Mouse (Mus musculus) spleen, embryonic (tissue): ENCODE data around the gene Stxbp5l.
"Not testable (repeated sequence)": the region's sequence is repeated elsewhere in the genome, so short reads cannot be mapped to it uniquely, and the experiment has no call there.

Source experiments
- CTCF ChIA-PET: fragments of 350-600 bp; sonication (Branson Sonifier 250); formaldehyde crosslinking; loops from one replicate; lab custom pipeline; 2022; lab: Charles Lee

Gene Stxbp5l

DNA sequence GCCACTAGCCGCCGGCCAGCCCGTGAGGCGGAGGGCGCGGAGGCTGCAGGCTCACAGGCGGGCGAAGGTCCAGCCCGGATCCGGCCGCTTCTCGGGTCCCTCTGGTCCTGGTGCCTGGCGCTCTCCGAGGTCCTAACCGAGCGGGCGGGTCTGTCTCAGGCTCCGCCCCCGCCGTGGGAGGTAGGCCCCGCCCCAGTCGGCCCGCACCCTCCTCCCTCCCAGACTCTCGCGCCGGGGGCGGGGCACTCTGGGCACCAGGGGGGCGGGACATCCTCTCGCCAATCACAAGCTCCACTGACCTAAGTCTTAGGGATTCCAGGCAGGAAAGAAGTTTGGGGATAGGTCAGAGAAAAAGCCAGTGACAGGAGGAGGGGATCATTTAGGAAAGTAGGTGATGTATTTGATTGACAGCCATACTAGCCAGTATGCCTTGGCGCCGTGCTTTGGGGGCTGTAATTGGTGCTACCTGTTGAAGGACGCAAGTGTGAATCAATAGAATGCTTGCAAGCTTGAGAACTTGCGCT lies at the start of gene Stxbp5l:
Stxbp5l (minus strand) TSS at position 142 of the 524 bp plus-strand sequence.
- CTCF ChIA-PET: no interaction called here

GRCm38 (mm10) chr16:37433418-37434204 lies 48.8 kb upstream of the Stxbp5l start:
- CTCF ChIA-PET: no interaction called here

GRCm38 (mm10) chr16:37425434-37425833 lies 40.7 kb upstream of the Stxbp5l start:
- CTCF ChIA-PET: no interaction called here

DNA sequence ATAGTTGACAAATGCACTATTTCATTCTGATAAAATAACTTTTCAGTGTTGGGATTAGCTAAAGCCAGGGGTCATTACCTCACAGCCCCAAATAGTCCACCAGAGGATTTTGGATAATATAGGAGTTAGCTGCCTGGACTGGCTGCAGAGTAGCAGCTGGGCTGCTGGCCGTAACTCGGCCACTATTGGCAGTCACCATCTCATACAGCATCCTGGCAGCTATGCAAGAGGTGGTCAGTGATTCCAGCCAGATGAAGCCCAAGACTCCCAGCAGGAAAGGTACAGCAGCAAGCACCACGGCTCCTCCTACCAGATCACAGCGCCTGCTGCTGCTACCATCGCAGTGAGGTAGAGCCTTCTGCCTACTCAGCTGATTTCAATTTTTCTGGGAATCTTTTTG lies 38.1 kb upstream of the Stxbp5l start:
- CTCF ChIA-PET: no interaction called here

GRCm38 (mm10) chr16:37421851-37422250 lies 37.1 kb upstream of the Stxbp5l start:
- CTCF ChIA-PET: no interaction called here

DNA sequence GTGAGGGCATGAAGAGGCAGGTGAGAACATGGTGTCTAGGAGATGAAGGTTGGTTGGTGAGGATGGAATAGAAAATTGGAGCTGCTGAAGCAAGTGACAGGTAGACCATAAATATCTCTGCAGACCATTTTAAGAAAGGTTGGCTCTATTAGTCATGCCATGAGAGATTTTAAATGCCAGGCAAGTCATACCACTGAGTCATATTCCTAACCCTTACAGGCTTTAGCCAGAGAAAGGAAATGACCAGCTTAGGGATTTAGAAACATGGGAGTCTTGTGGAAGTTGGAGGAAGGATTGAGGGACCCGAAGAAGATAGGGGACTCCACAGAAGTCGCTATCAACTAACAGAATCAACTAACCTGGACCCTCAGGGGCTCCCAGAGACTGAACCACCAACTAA lies 35.8 kb upstream of the Stxbp5l start:
- CTCF ChIA-PET: no interaction called here

- CTCF ChIA-PET: no interaction called here
Observed at GRCm38 (mm10) chr16:37405536-37405935, 20.8 kb upstream of the Stxbp5l start.

DNA sequence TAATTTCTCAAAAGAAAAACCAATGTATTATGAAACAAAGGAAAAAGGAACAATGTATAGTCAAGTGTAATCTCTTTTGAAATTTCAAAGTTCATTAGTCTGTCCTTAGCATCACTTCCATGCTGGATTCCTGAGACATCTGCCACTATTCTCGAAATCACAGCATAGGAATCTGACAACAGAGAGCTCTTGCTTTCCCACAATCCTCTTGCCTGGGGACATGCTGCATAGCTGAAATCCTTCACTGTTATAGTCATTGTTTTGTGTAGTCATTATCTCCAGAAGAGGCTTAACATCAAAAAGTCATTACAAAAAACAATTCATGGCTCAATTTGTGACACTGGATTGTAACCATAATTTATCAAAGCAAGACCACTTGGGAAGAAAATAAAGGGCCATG lies 20.2 kb upstream of the Stxbp5l start:
- CTCF ChIA-PET: no interaction called here

GRCm38 (mm10) chr16:37389964-37390363 lies 5.2 kb upstream of the Stxbp5l start:
- CTCF ChIA-PET: no interaction called here

DNA sequence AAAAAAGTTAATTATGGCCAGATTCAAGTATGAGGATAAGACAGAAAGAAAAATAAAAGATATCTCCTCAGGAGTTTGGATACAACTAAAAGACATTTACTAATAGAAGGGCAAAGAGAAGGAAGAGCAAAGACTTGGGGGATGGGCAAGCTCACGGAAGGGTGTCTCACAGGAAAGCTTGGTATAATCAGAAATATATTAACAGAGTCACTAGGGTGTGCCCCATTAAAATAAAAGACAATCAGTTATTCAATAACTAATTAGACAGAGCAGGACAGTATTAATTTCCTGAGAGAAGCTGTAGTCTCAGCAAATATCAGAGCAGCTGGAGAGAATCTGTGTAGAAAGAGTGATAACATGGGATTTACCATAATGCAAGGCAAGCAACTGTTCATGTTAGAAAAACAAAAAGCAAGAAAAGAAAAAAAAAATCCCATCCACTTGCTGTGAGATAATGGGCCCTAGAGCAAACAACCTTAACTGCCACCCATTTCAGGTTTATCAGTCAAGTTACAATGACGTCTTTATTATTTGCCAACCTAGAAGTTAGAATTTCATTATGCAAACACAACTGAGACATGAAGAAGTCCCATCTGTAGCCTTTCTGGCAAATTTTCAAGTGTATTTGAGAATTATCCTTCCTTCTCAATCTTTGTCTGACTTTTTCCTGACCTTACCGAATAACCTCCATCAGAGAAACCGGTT lies 4.6 kb upstream of the Stxbp5l start:
- CTCF ChIA-PET: no interaction called here

DNA sequence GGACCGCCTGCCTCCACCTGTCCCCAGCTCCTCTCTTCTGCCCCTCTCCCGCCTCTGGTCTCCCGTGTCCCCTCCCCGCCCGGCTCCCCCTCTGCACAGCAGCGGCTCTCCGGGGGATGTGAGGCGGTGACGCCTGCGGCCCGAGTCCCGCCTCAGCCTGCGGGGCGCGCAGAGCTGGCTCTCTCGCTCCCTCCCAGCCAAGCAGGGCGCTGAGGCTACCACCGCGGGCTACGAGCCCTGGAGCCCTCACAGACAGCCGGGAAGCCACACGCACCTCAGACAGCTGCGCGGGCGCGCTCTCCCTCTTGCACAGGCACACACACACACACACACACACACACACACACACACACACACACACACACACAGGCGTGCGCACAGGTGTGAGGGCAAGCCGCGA lies 393 bp downstream of the Stxbp5l start:
- CTCF ChIA-PET: no interaction called here

GRCm38 (mm10) chr16:37383426-37383825 lies 1.3 kb downstream of the Stxbp5l start:
- CTCF ChIA-PET: no interaction called here

DNA sequence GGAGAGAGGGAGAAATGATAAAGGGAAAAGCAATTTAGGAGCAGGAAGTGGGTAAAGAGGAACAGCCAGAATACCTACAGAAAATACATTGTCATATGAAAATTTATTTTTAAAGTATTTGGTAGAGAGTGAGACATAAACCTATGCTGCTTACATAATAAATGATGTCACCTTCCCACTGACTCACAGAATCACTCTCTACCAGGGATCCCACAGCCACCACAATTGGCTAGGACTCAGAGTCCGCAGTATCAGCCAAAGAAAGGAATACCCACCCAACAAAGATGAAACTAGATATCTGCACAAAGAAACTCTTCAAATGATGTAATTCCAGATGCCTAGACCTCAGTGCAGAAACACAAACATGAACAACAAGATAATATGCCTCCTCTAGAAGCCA lies 12.0 kb downstream of the Stxbp5l start:
- CTCF ChIA-PET: no interaction called here

DNA sequence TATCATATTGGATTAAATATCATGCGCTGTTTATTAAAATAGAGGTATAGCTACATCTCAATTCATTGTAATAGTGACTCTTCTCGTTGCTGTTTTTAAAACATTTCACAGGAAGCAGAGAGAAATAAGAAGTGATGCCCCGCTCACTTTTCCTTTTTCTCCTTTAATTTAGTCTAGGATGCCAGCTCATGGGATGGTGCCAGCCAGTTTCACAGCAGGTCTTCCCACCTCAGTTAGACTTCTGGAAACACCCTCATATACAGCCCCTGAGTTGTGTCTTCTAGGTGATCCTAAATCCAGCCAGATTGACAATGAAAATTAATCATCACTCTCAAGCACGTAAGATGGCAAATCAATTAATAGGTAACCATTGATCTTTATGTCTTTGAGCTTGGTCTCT lies 17.3 kb downstream of the Stxbp5l start:
- CTCF ChIA-PET: no interaction called here

DNA sequence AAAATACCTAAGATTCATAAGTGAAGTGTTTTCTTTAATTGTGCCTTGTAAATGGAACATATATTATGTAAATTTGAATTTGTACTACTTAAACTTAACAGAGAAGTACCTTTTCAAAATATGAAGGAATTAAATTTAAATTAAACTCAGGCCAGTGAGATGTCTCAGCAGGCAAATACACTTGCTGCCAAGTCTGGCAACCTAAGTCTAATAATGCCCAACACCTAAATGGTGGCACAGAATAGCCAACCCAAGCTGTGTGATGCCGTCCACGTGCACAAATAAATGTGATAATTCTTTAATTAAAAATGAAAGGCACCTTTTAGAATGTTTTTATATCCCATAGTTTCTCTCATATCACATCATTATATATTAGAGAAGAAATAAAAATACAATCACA lies 20.8 kb downstream of the Stxbp5l start:
- CTCF ChIA-PET: no interaction called here

- CTCF ChIA-PET: no interaction called here
Observed at GRCm38 (mm10) chr16:37355621-37356020, 29.1 kb downstream of the Stxbp5l start.

GRCm38 (mm10) chr16:37347092-37347491 lies 37.7 kb downstream of the Stxbp5l start:
- CTCF ChIA-PET: no interaction called here

DNA sequence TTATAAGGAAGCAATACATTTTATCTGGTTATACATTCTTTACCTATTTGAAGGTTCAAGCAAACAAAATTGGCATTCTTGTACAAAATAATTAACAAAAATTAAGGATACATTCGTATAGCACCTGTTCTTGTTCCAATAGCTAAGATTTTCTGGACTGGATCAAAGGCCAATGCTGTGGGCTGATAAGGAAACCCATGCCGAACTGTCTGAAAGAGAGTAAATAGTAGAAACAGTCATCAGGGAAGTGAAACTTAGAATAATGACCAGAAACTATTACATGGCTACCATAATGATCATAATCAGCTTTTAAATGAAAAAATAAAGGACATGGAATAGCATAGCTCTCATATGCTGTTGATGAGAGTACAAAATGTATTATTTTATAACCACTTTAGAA lies 39.8 kb downstream of the Stxbp5l start:
- CTCF ChIA-PET: no interaction called here

DNA sequence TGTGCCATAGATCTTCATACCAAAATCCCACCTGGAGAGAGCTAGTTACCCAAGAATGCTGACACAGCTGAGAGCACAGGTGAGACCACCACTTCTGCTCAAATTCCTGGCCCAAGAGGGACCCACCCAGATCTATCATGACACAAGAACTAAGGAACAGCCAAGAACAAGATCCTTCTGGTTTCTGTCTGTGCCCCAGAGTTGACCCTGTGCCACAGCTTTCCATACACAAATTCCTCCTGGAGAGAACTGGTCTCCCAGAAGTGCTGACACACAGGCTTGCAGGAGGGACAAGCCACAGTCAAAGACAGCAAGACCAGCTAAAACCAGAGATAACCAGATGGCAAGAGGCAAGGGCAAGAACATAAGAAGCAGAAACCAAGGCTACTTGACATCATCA lies 43.3 kb downstream of the Stxbp5l start:
- CTCF ChIA-PET: not testable (repeated sequence)

GRCm38 (mm10) chr16:37338177-37338576 lies 46.6 kb downstream of the Stxbp5l start:
- CTCF ChIA-PET: no interaction called here

DNA sequence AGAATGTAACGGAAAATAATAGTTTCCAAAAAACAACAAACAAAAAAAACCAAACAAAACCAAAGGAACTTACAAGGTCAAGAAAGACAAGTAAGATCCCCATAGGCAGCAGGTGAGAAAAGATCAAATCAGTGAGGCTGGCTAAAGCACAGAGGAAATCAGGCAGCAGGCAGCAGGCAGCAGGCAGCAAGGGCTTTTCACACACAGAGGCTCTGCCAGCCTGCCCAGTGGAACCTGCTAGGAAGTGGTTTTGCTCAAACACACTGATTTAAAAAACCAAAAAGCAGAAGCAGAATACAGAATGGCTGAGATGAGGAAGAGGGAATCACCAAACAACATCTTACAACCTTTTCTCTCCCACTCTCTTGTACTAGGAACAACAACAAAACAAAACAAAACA lies 47.2 kb downstream of the Stxbp5l start:
- CTCF ChIA-PET: no interaction called here

DNA sequence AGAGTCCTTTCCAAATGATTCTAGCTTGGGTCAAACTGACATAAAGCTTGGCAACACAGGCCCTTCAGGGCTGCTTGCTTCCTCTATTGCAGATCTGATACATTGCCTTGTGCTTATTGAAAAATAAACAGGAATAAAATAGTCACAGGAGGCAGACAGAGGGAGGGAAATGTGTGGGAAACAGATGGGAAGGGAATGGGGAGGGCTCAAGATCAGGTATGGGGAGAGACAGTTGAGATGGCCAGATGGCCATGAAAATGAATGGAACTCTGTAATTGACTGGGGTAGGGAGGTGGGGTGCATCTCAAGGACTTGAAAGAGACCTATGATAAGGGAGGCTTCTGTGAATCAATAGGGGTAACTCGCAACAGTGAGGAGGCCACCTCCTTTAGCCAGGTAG lies 80.3 kb downstream of the Stxbp5l start:
- CTCF ChIA-PET: no interaction called here

DNA sequence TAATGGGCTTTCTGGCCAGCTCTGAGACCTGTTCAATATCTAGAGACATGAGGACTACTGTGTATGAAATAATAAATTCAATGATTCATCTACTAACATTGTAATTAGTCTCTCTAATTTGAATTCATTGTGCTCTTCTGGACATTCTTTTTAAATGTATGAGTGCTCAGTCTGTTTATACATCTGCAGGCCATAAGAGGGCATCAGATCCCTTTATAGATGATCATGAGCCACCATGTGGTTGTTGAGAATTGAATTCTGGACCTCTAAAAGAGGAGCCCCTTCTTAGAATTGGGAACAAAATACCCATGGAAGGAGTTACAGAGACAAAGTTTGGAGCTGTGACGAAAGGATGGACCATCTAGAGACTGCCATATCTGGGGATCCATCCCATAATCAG lies 92.2 kb downstream of the Stxbp5l start:
- CTCF ChIA-PET: no interaction called here
